Mouse (Mus musculus): ENCODE results near the gene Abcc3.

DNA sequence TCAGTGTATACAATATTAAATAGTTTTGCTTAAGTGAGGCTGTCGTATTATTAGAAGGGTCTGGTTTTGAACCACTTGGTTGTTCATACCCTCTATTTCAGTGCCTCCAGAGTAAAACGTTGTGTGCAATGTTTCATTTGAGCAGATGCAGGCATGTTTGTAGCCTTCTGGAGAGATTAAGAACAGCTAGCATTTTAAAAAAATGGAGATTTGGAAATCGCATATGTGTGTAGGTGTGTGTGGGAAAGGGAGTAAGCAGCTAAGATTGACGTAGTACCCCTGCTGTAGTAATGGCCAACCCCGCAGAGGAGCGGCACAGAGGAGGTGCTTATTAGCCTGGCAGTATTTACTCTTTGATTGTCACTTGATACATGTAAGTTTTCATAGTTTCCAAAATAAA is 60.1 kb downstream of the Abcc3 start:
- TF ChIP-seq GATA1 (IDR thresholded peaks at IDR 0.05; ENCODE audit: low read length), result no peak
- TF ChIP-seq TAL1 (IDR thresholded peaks at IDR 0.05; ENCODE audit: low read length), result no peak
